Mouse (Mus musculus) cerebellum, postnatal 25 days (tissue): ENCODE results near the gene Gm20532.

Experiments
- DNase-seq, 2 experiments: peaks; one replicate each; pipeline ENCODE4 v3.0.0; 2021; ENCODE audit warnings: mixed read lengths in 2 of 2

The Gm20532 gene

GRCm38 (mm10) chr2:26661143-26661752, 74.8 kb downstream of the Gm20532 start:
- DNase-seq: no peak

GRCm38 (mm10) chr2:26661768-26662508, 75.5 kb downstream of the Gm20532 start:
- no peak for DNase-seq

GRCm38 (mm10) chr2:26662509-26662882, 76.1 kb downstream of the Gm20532 start:
- DNase-seq: no peak

GRCm38 (mm10) chr2:26663112-26663511, 76.7 kb downstream of the Gm20532 start:
- no peak for DNase-seq

GRCm38 (mm10) chr2:26663551-26663950, 77.1 kb downstream of the Gm20532 start:
- DNase-seq: peak; percentile 26 to 65

- no peak for DNase-seq
These were observed 82.3 kb downstream of the Gm20532 start for GRCm38 (mm10) chr2:26668746-26669145.

GRCm38 (mm10) chr2:26671182-26671581, 84.7 kb downstream of the Gm20532 start, which contains the start of gene Lcn4:
TSS of gene Lcn4 (minus strand) at chr2:26671282.
- DNase-seq: no peak
